Mouse (Mus musculus): ENCODE measurements at regions not wholly inside any gene's neighbourhood (a gene's known extent, or its start where the extent isn't known, plus 50 kb on each side); places are given as distances from the start of the nearest gene placed in this dataset.

GRCm38 (mm10) chr2:110426881-110427280 lies 63.9 kb upstream of the Fibin start:
- intact Hi-C loops (cut with DNase I) = no loop called here

DNA sequence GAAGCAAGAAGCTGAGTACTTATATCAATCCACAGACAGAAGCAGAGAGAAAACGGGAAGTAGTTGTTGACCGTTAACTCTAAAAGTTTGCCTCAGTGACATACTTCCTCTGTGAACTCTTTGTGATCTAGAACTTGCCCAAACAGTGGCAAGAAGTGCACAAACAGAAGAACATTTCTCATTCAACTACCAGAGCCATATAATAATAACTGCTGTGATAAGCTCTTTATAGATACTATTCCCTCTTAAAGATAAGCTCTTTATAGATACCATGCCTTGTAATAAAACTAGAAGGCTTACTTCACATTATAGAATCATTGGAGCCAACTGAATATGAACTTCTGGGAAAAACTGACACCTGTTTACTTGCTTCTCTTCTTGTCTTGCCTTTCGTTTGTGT lies 89.7 kb upstream of the Fibin start:
- intact Hi-C loops (cut with DNase I) = no loop called here
- DNase-seq (ENCODE audit: low spot score in 2 of 2) = no peak

More at GRCm38 (mm10) chr2:110426881-110427280, 63.9 kb upstream of the Fibin start:
- no peak for DNase-seq (ENCODE audit: low spot score in 2 of 2)

DNA sequence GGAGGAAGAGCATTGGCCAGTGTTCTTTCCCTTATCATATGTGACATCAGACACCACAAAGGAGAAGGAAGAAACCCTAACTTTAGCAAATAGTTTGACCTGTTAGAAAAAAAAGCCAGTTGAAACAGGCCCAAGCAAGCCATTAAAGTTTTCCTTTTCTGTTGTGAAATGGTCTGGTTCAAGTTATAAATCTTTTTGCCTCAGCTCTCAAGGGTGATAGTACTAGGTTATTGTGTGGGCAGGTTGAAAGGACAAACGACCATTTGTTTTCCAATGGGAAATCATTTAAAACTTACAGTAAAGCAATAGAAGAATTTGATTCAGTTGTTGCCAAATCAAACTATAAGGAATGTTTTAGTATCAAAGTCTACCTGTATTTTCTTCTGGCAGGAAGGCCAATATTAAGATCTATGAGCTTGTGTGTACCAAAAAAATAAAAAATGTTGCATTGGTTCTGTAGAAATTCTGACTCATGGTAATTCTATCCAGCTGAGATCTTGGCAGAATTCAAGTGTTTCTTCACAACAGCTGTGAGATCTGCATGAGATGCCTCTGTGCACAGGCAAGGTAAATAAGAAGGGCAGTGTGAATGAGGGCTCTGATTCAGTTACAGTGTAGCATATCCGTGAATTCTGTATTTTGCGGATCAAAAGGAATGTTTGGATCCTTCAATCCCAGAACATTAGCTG lies 109.5 kb upstream of the Fibin start:
- peak in 1 of 2 experiments; percentile 3 for DNase-seq (ENCODE audit: low spot score in 2 of 2)
- intact Hi-C loops (cut with DNase I) = no loop called here

GRCm38 (mm10) chr2:110476591-110476990 lies 113.6 kb upstream of the Fibin start:
- intact Hi-C loops (cut with DNase I) = no loop called here
- DNase-seq (ENCODE audit: low spot score in 2 of 2) = no peak

DNA sequence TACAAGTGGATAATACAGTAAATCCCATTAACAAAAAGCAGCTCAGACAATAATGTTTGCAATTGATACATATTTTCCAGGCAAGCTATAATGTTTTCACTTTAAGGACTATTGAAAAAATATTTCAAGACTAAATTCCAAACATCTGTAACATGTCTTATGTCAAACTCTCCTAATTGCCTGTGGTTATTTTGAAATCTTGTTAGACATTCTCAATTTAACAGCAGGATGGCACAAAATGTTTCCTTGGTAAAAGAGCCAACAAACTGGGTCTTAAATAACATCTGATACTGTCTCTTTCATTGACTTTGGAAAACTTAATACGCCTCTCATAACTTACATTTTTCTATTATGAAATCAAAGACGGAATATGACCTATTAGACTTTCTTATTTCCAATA lies 115.8 kb upstream of the Slc5a12 start:
- intact Hi-C loops (cut with DNase I) = no loop called here
- DNase-seq (ENCODE audit: low spot score in 2 of 2) = no peak

GRCm38 (mm10) chr2:110486201-110486600 lies 110.9 kb upstream of the Slc5a12 start:
- peak in 1 of 2 experiments; percentile 3 for DNase-seq (ENCODE audit: low spot score in 2 of 2)
- intact Hi-C loops (cut with DNase I) = no loop called here

DNA sequence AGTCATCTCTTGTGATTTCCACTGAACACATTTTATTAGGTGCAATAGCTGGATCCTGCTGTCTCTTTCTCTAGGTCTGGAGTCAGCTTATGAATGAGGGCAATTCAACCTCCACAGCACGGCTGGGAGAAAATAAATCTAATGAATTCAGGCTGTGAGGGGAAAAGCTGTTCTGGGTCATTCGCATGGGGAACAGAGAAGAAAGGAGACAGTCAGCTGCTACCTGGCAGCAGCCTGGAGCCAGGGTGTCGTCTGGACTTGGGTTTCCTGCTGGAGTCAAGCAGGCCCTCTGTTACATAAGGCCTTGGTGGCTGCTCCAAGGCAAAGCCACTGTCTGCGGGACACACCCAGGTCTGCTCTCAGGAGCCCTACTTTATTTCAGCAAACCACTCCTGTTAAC lies 110.4 kb upstream of the Slc5a12 start:
- no peak for DNase-seq (ENCODE audit: low spot score in 2 of 2)
- intact Hi-C loops (cut with DNase I) = no loop called here

DNA sequence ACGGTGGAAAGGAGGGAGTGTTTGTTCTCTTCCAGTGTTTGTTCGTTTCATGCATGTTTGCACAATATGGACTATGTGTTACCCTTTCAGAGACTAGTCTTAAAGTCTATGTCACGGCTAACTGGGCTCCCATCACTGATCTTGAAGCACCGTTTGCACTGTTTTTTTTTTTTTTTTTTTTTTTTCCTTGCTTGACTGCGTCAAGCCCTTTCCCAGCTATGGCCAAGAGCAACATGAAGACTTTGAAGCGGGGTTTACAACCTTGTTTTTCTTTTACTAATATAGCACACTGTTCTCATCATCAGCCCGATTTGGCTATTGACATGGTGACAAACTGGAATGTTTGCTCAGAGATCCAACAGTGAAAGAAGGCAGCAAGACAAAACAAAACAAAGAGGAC lies 109.1 kb upstream of the Slc5a12 start:
- intact Hi-C loops (cut with DNase I) = no loop called here
- DNase-seq (ENCODE audit: low spot score in 2 of 2) = no peak

DNA sequence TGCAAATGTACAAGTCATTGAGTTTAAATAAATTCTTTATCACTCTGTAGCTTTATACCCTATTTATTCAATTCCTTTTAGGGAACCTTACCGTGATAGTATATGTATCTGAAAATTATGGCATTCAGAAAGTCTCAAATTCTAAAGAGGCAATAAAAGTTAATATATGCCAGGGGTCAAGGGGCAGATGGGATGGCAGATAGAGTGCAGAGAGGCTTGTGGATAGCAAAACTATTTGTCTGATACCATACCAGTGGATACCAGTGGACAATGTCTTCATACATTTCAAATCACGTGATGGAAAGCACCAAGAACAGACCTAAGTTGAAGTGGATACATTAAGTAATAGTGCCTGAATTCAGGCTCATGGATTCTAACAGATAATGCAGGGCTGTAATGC lies 95.3 kb upstream of the Slc5a12 start:
- intact Hi-C loops (cut with DNase I) = no loop called here
- no peak for DNase-seq (ENCODE audit: low spot score in 2 of 2)

- intact Hi-C loops (cut with DNase I) = no loop called here
- DNase-seq (ENCODE audit: low spot score in 2 of 2) = no peak
Measured at GRCm38 (mm10) chr2:110508162-110508748, 88.8 kb upstream of the Slc5a12 start.

DNA sequence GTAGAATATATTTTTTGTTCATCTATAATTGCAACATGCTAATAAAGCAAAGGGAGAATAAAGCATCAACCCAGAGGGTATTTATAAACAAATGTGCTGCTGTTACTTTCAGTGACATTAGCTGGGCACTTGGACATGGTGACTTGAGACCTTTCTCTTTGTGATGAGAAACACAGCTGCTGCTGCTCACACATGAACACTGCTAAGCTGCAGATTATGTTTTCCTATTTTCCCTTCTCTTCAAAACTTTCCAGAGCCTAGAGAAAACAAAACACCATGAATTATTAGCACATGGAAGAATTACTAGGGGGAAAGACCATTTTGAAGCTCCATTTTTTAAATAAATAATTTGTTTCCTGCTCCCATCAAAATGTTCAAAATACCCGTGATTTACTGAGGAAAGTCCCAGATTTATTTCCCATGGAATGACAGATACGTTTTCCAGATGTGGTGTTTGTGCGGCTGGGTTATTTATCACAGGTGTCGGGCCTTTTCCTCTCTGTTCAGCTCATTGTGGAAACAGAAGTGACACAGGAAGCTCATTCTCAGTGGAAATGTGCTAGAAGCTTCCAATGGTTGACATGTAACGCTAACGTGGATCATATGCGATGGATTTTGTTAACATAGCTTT lies 73.8 kb upstream of the Slc5a12 start:
- intact Hi-C loops (cut with DNase I) = no loop called here
- no peak for DNase-seq (ENCODE audit: low spot score in 2 of 2)

GRCm38 (mm10) chr2:110528191-110528590 lies 68.9 kb upstream of the Slc5a12 start:
- DNase-seq (ENCODE audit: low spot score in 2 of 2) = no peak
- intact Hi-C loops (cut with DNase I) = no loop called here

DNA sequence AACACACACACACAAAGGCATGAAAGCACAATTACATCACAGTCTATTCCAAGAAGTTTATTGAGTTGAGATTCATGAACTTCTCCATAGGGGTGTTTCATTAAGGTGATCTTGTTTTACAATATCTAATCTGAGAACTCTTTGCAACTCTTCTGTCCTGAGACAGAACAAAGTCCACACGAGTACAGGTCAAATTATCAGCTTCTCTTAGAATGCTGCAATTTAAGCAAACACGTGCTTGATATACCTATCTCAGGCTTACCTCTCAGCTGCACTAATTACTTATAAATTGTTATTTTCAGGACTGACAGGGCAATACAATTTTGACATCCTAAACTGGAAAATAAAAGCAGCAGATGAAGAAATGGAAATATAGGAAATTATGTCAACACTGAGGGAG lies 57.0 kb upstream of the Slc5a12 start:
- intact Hi-C loops (cut with DNase I) = no loop called here
- no peak for DNase-seq (ENCODE audit: low spot score in 2 of 2)

DNA sequence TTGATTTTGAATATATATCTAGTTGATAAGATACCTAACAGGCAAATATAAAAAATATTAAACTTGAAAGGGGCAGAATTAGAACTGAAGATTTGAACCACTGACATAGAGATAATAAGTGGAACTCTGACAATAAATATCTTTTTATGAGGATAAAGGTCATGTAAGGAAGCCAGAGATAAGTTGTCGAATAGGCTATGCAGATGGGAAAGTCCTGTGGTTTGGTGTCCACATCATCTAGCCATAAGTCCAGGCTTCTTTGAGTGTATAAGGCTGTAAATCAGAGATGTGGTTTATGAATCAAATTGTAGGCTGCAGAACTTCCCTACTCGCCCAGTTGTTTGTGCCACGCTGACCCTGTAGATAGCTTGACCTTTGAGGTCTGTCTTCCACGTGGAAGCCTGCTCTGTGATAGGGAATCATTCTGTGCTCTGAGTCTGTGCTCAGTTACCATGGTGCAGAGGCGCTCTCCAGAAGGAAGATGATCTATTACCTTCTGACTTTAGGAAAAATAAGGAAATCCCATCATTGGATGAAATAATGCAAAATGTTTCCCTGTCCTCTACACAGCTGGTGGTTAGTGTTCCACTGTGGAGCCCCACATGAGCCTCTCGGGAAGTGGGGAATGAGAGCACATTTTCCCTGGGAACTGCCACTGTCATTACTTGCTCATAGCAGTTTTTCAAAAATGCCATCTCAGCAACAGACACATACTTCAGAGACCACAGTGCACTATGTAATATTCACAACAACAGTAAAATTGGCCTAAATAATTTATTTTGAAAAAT lies 56.3 kb upstream of the Slc5a12 start:
- intact Hi-C loops (cut with DNase I) = no loop called here
- DNase-seq (ENCODE audit: low spot score in 2 of 2) = no peak

GRCm38 (mm10) chr2:110541358-110541737 lies 55.8 kb upstream of the Slc5a12 start:
- intact Hi-C loops (cut with DNase I) = no loop called here
- no peak for DNase-seq (ENCODE audit: low spot score in 2 of 2)

All from left cerebral cortex, postnatal 25 days (tissue).